Mouse (Mus musculus): ENCODE data around the gene Tecpr2. TPM values are rescaled to one million over a fixed set of nuclear protein-coding genes. Genes with fewer than 3 reads are reported as not detected.
A peak's percentile ranks its signal among the peaks of the same experiment; 100 is the strongest.

Tecpr2 gene
- polyA plus RNA-seq, 1 experiment, result 5.3 TPM

DNA sequence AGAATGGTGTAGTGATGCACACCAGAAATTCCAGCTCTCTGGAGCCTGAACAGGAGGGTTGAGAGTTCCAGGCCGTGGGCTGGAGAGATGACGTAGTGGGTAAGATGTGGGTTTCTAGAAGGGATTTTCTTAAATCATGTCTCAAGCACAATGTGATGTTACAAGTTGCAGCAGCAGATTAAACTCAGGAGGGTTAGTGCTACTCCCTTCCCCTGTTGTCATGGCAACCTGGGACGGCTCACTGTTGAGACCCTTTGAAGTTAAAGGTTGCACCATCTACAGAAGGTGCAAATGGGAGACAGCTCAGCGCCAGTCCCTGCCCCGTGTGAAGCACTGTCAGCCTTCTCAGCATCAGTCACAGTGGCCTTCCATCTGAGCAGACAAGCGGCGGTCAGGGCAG is 27.8 kb upstream of the Tecpr2 start:
- no peak overlapping the region for H3K4me3 ChIP-seq (replicated peaks; ENCODE audit: extremely low read depth, low read depth, low read length)
- no peak for DNase-seq
- no peaks in the 10 kb centered on the region for H3K4me1 ChIP-seq (ENCODE audit: control insufficient read depth, insufficient read depth, low read length)
- WGBS, result 57% methylated on average over 7 of the region's 7 CpGs
- TF ChIP-seq CTCF (IDR thresholded peaks at IDR 0.05; ENCODE audit: insufficient read depth, low read length) (no peak), POLR2A (IDR thresholded peaks at IDR 0.05; ENCODE audit: borderline replicate concordance, extremely low read depth, low read depth, low read length) (no peak)

GRCm38 (mm10) chr12:110864008-110864407 is 25.1 kb upstream of the Tecpr2 start:
- H3K4me1 ChIP-seq (ENCODE audit: control insufficient read depth, insufficient read depth, low read length), result no peaks in the 10 kb centered on the region
- no peak overlapping the region for H3K4me3 ChIP-seq (replicated peaks; ENCODE audit: extremely low read depth, low read depth, low read length)
- DNase-seq, result no peak
- TF ChIP-seq CTCF (IDR thresholded peaks at IDR 0.05; ENCODE audit: insufficient read depth, low read length), result no peak
- TF ChIP-seq POLR2A (IDR thresholded peaks at IDR 0.05; ENCODE audit: borderline replicate concordance, extremely low read depth, low read depth, low read length), result no peak
- 92% methylated on average over 6 of the region's 6 CpGs for WGBS

GRCm38 (mm10) chr12:110865571-110865970 is 23.5 kb upstream of the Tecpr2 start:
- WGBS, result 83% methylated on average over 6 of the region's 6 CpGs

DNA sequence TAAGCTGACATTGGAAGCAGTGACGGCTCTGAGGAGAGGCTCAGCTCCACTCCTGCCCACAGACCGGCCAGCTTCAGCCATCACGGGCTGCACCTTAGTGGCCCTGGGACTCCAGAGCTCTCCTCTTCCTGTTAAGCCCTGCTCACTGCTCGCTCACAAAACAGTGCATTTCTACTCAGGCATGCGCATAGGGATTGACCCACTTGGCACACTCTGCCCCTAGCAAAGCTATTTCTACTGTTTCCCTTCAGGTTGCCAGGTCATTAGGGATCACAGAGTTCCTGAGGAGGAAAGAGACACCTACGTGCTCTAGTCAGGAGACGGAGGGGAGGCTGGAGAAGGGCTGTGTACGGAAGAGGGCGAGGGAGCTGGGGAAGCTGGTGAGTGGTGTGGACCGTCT is 23.1 kb upstream of the Tecpr2 start:
- no peak for DNase-seq
- 88% methylated on average over 10 of the region's 10 CpGs for WGBS
- Histone ChIP-seq H3K4me3 (replicated peaks; ENCODE audit: extremely low read depth, low read depth, low read length) (no peak overlapping the region), H3K4me1 (ENCODE audit: control insufficient read depth, insufficient read depth, low read length) (no peaks in the 10 kb centered on the region)
- TF ChIP-seq CTCF (IDR thresholded peaks at IDR 0.05; ENCODE audit: insufficient read depth, low read length) (no peak), POLR2A (IDR thresholded peaks at IDR 0.05; ENCODE audit: borderline replicate concordance, extremely low read depth, low read depth, low read length) (no peak)

More at GRCm38 (mm10) chr12:110865571-110865970, 23.5 kb upstream of the Tecpr2 start:
- no peak for TF ChIP-seq POLR2A (IDR thresholded peaks at IDR 0.05; ENCODE audit: borderline replicate concordance, extremely low read depth, low read depth, low read length)
- TF ChIP-seq CTCF (IDR thresholded peaks at IDR 0.05; ENCODE audit: insufficient read depth, low read length), result no peak
- DNase-seq, result no peak
- Histone ChIP-seq H3K4me1 (ENCODE audit: control insufficient read depth, insufficient read depth, low read length) (no peaks in the 10 kb centered on the region), H3K4me3 (replicated peaks; ENCODE audit: extremely low read depth, low read depth, low read length) (no peak overlapping the region)

- Histone ChIP-seq H3K4me3 (replicated peaks; ENCODE audit: extremely low read depth, low read depth, low read length) (no peak overlapping the region), H3K4me1 (ENCODE audit: control insufficient read depth, insufficient read depth, low read length) (no peaks in the 10 kb centered on the region)
- DNase-seq, result no peak
- TF ChIP-seq POLR2A (IDR thresholded peaks at IDR 0.05; ENCODE audit: borderline replicate concordance, extremely low read depth, low read depth, low read length) (no peak), CTCF (IDR thresholded peaks at IDR 0.05; ENCODE audit: insufficient read depth, low read length) (no peak)
- WGBS, result 90% methylated on average over 4 of the region's 4 CpGs
Measured at GRCm38 (mm10) chr12:110870107-110870506, 19.0 kb upstream of the Tecpr2 start.

- H3K4me1 ChIP-seq (ENCODE audit: control insufficient read depth, insufficient read depth, low read length), result no peaks in the 10 kb centered on the region
- no peak overlapping the region for H3K4me3 ChIP-seq (replicated peaks; ENCODE audit: extremely low read depth, low read depth, low read length)
- no peak for DNase-seq
- 86% methylated on average over 5 of the region's 5 CpGs for WGBS
- TF ChIP-seq CTCF (IDR thresholded peaks at IDR 0.05; ENCODE audit: insufficient read depth, low read length), result no peak
- TF ChIP-seq POLR2A (IDR thresholded peaks at IDR 0.05; ENCODE audit: borderline replicate concordance, extremely low read depth, low read depth, low read length), result no peak
Measured at GRCm38 (mm10) chr12:110871247-110871646, 17.8 kb upstream of the Tecpr2 start.

DNA sequence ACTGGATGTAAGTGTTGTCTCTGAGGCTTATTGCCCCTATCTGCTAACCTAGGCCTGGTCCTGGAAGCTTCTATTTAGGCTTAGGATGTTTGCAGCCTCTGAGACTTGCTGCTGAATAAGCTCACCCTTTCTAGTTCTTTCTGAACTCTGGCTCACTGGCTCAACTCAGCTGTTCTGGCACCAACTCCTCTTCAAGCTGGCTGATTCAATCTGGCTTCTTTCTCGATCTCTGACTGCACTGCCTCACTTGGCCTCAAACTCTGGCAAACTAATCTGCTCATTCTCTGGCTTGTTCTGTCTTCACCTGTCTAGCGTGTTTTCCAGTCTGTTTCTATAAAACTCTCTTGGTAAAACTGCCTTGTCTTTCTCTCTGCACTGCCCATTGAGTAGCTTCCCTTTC is 13.7 kb upstream of the Tecpr2 start:
- 86% methylated on average over 2 of the region's 2 CpGs for WGBS
- H3K4me3 ChIP-seq (replicated peaks; ENCODE audit: extremely low read depth, low read depth, low read length), result no peak overlapping the region
- H3K4me1 ChIP-seq (ENCODE audit: control insufficient read depth, insufficient read depth, low read length), result no peaks in the 10 kb centered on the region
- no peak for TF ChIP-seq CTCF (IDR thresholded peaks at IDR 0.05; ENCODE audit: insufficient read depth, low read length)
- TF ChIP-seq POLR2A (IDR thresholded peaks at IDR 0.05; ENCODE audit: borderline replicate concordance, extremely low read depth, low read depth, low read length), result no peak
- no peak for DNase-seq

- no peak for DNase-seq
- TF ChIP-seq POLR2A (IDR thresholded peaks at IDR 0.05; ENCODE audit: borderline replicate concordance, extremely low read depth, low read depth, low read length) (no peak), CTCF (IDR thresholded peaks at IDR 0.05; ENCODE audit: insufficient read depth, low read length) (peak; percentile 20; the same call in 1 of the 2 replicates)
- 85% methylated on average over 7 of the region's 7 CpGs for WGBS
- no peaks in the 10 kb centered on the region for H3K4me1 ChIP-seq (ENCODE audit: control insufficient read depth, insufficient read depth, low read length)
- no peak overlapping the region for H3K4me3 ChIP-seq (replicated peaks; ENCODE audit: extremely low read depth, low read depth, low read length)
Measured at GRCm38 (mm10) chr12:110882291-110882690, 6.8 kb upstream of the Tecpr2 start.

- Histone ChIP-seq H3K4me1 (ENCODE audit: control insufficient read depth, insufficient read depth, low read length) (peaks cover 8% of the 10 kb centered on the region; the same call in 1 of the 2 replicates), H3K4me3 (replicated peaks; ENCODE audit: extremely low read depth, low read depth, low read length) (no peak overlapping the region)
- WGBS, result 96% methylated on average over 2 of the region's 2 CpGs
- no peak for TF ChIP-seq POLR2A (IDR thresholded peaks at IDR 0.05; ENCODE audit: borderline replicate concordance, extremely low read depth, low read depth, low read length)
- TF ChIP-seq CTCF (IDR thresholded peaks at IDR 0.05; ENCODE audit: insufficient read depth, low read length), result no peak
- no peak for DNase-seq
Measured at GRCm38 (mm10) chr12:110885251-110885650, 3.8 kb upstream of the Tecpr2 start.

- 22% methylated on average over 12 of the region's 12 CpGs for WGBS
Measured at GRCm38 (mm10) chr12:110888106-110888505, 958 bp upstream of the Tecpr2 start.

More at GRCm38 (mm10) chr12:110888106-110888505, 958 bp upstream of the Tecpr2 start:
- peaks cover 8% of the 10 kb centered on the region; the same call in 1 of the 2 replicates for H3K4me1 ChIP-seq (ENCODE audit: control insufficient read depth, insufficient read depth, low read length)
- H3K4me3 ChIP-seq (replicated peaks; ENCODE audit: extremely low read depth, low read depth, low read length), result peak overlapping the region; percentile 65
- TF ChIP-seq POLR2A (IDR thresholded peaks at IDR 0.05; ENCODE audit: borderline replicate concordance, extremely low read depth, low read depth, low read length), result no peak
- TF ChIP-seq CTCF (IDR thresholded peaks at IDR 0.05; ENCODE audit: insufficient read depth, low read length), result no peak
- no peak for DNase-seq
